Mouse (Mus musculus): ENCODE measurements around the gene Stard13. TPM values are rescaled to one million over a fixed set of nuclear protein-coding genes. Genes with fewer than 3 reads are reported as not detected.

Stard13 gene
- polyA plus RNA-seq, 1 experiment from 2014 or later, result 8.5 TPM

- H3K4me2 ChIP-seq, result no peak overlapping the region
- WGBS, result 77% methylated on average over 8 of the region's 8 CpGs
- ATAC-seq (ENCODE audit: low read depth), result no peak
Measured at GRCm38 (mm10) chr5:151085749-151086148, 147.9 kb downstream of the Stard13 start.

GRCm38 (mm10) chr5:151080276-151080675 lies 153.4 kb downstream of the Stard13 start:
- H3K9ac ChIP-seq, result no peak overlapping the region
- no peaks in the 10 kb centered on the region for H3K27me3 ChIP-seq
- WGBS, result 84% methylated on average over 4 of the region's 4 CpGs
- no peak for ATAC-seq (ENCODE audit: low read depth)
- no peaks in the 10 kb centered on the region for H3K9me3 ChIP-seq
- H3K4me1 ChIP-seq (replicated peaks), result no peaks in the 10 kb centered on the region
- no peak overlapping the region for H3K4me3 ChIP-seq
- H3K27ac ChIP-seq (replicated peaks), result no peak overlapping the region
- no peak overlapping the region for H3K4me2 ChIP-seq
- H3K36me3 ChIP-seq, result no peaks in the 10 kb centered on the region

More at GRCm38 (mm10) chr5:151085749-151086148, 147.9 kb downstream of the Stard13 start:
- H3K9ac ChIP-seq, result no peak overlapping the region
- H3K36me3 ChIP-seq, result no peaks in the 10 kb centered on the region
- H3K4me3 ChIP-seq, result no peak overlapping the region
- peaks cover 16% of the 10 kb centered on the region; the same call in 1 of the 2 replicates for H3K4me1 ChIP-seq (replicated peaks)
- H3K27me3 ChIP-seq, result no peaks in the 10 kb centered on the region
- H3K9me3 ChIP-seq, result no peaks in the 10 kb centered on the region
- no peak overlapping the region for H3K27ac ChIP-seq (replicated peaks)

GRCm38 (mm10) chr5:151077953-151078352 lies 155.7 kb downstream of the Stard13 start:
- ATAC-seq (ENCODE audit: low read depth), result no peak
- Histone ChIP-seq H3K4me1 (replicated peaks) (no peaks in the 10 kb centered on the region), H3K27me3 (no peaks in the 10 kb centered on the region), H3K4me3 (no peak overlapping the region), H3K36me3 (no peaks in the 10 kb centered on the region), H3K27ac (replicated peaks) (no peak overlapping the region), H3K9me3 (no peaks in the 10 kb centered on the region), H3K4me2 (no peak overlapping the region), H3K9ac (no peak overlapping the region)
- 99% methylated on average over 2 of the region's 2 CpGs for WGBS

- Histone ChIP-seq H3K9ac (no peak overlapping the region), H3K9me3 (no peaks in the 10 kb centered on the region), H3K36me3 (no peaks in the 10 kb centered on the region), H3K4me2 (no peak overlapping the region), H3K4me3 (no peak overlapping the region), H3K27me3 (no peaks in the 10 kb centered on the region), H3K4me1 (replicated peaks) (no peaks in the 10 kb centered on the region), H3K27ac (replicated peaks) (no peak overlapping the region)
- 76% methylated on average over 3 of the region's 3 CpGs for WGBS
- no peak for ATAC-seq (ENCODE audit: low read depth)
Measured at GRCm38 (mm10) chr5:151076917-151077316, 156.7 kb downstream of the Stard13 start.

- no peaks in the 10 kb centered on the region for H3K27me3 ChIP-seq
- H3K4me3 ChIP-seq, result no peak overlapping the region
- H3K4me2 ChIP-seq, result no peak overlapping the region
- no peak overlapping the region for H3K9ac ChIP-seq
- 87% methylated on average over 4 of the region's 4 CpGs for WGBS
- H3K36me3 ChIP-seq, result no peaks in the 10 kb centered on the region
- H3K27ac ChIP-seq (replicated peaks), result no peak overlapping the region
- H3K9me3 ChIP-seq, result no peaks in the 10 kb centered on the region
- H3K4me1 ChIP-seq (replicated peaks), result no peaks in the 10 kb centered on the region
- no peak for ATAC-seq (ENCODE audit: low read depth)
Measured at GRCm38 (mm10) chr5:151074282-151074681, 159.4 kb downstream of the Stard13 start.

GRCm38 (mm10) chr5:151071430-151071829 lies 162.2 kb downstream of the Stard13 start:
- no peaks in the 10 kb centered on the region for H3K27me3 ChIP-seq
- no peak overlapping the region for H3K27ac ChIP-seq (replicated peaks)
- H3K4me3 ChIP-seq, result no peak overlapping the region
- H3K4me1 ChIP-seq (replicated peaks), result no peaks in the 10 kb centered on the region
- H3K9me3 ChIP-seq, result no peaks in the 10 kb centered on the region
- no peak overlapping the region for H3K9ac ChIP-seq
- WGBS, result 76% methylated on average over 6 of the region's 6 CpGs
- H3K36me3 ChIP-seq, result no peaks in the 10 kb centered on the region
- H3K4me2 ChIP-seq, result no peak overlapping the region
- no peak for ATAC-seq (ENCODE audit: low read depth)

- WGBS, result 72% methylated on average over 6 of the region's 6 CpGs
- no peak overlapping the region for H3K27ac ChIP-seq (replicated peaks)
- ATAC-seq (ENCODE audit: low read depth), result no peak
- no peaks in the 10 kb centered on the region for H3K27me3 ChIP-seq
- no peaks in the 10 kb centered on the region for H3K9me3 ChIP-seq
- H3K4me2 ChIP-seq, result no peak overlapping the region
- no peaks in the 10 kb centered on the region for H3K36me3 ChIP-seq
- H3K4me1 ChIP-seq (replicated peaks), result no peaks in the 10 kb centered on the region
- no peak overlapping the region for H3K9ac ChIP-seq
- H3K4me3 ChIP-seq, result no peak overlapping the region
Measured at GRCm38 (mm10) chr5:151070896-151071295, 162.7 kb downstream of the Stard13 start.

- WGBS, result 86% methylated on average over 2 of the region's 2 CpGs
- ATAC-seq (ENCODE audit: low read depth), result no peak
- H3K9ac ChIP-seq, result no peak overlapping the region
- H3K27me3 ChIP-seq, result no peaks in the 10 kb centered on the region
- no peak overlapping the region for H3K4me3 ChIP-seq
- no peak overlapping the region for H3K4me2 ChIP-seq
- no peaks in the 10 kb centered on the region for H3K9me3 ChIP-seq
- H3K4me1 ChIP-seq (replicated peaks), result no peaks in the 10 kb centered on the region
- no peak overlapping the region for H3K27ac ChIP-seq (replicated peaks)
- H3K36me3 ChIP-seq, result no peaks in the 10 kb centered on the region
Measured at GRCm38 (mm10) chr5:151069569-151069968, 164.1 kb downstream of the Stard13 start.

GRCm38 (mm10) chr5:151066016-151066415 lies 167.6 kb downstream of the Stard13 start:
- Histone ChIP-seq H3K4me3 (no peak overlapping the region), H3K27me3 (no peaks in the 10 kb centered on the region), H3K4me2 (no peak overlapping the region), H3K36me3 (peaks cover 14% of the 10 kb centered on the region), H3K9ac (no peak overlapping the region), H3K4me1 (replicated peaks) (no peaks in the 10 kb centered on the region), H3K9me3 (no peaks in the 10 kb centered on the region), H3K27ac (replicated peaks) (no peak overlapping the region)
- ATAC-seq (ENCODE audit: low read depth), result no peak
- 84% methylated on average over 5 of the region's 5 CpGs for WGBS

GRCm38 (mm10) chr5:151065228-151065627 lies 168.4 kb downstream of the Stard13 start:
- Histone ChIP-seq H3K4me2 (no peak overlapping the region), H3K4me3 (no peak overlapping the region), H3K9me3 (no peaks in the 10 kb centered on the region), H3K4me1 (replicated peaks) (peaks cover 7% of the 10 kb centered on the region), H3K27me3 (no peaks in the 10 kb centered on the region), H3K27ac (replicated peaks) (no peak overlapping the region), H3K36me3 (peaks cover 14% of the 10 kb centered on the region), H3K9ac (no peak overlapping the region)
- WGBS, result 96% methylated on average over 1 of the region's 1 CpGs
- no peak for ATAC-seq (ENCODE audit: low read depth)

GRCm38 (mm10) chr5:151061942-151062341 lies 171.7 kb downstream of the Stard13 start:
- Histone ChIP-seq H3K27me3 (no peaks in the 10 kb centered on the region), H3K27ac (replicated peaks) (no peak overlapping the region), H3K4me2 (no peak overlapping the region), H3K36me3 (peaks cover 14% of the 10 kb centered on the region), H3K9me3 (no peaks in the 10 kb centered on the region), H3K4me1 (replicated peaks) (peaks cover 13% of the 10 kb centered on the region), H3K4me3 (no peak overlapping the region), H3K9ac (no peak overlapping the region)
- WGBS, result 97% methylated on average over 2 of the region's 2 CpGs
- ATAC-seq (ENCODE audit: low read depth), result no peak

GRCm38 (mm10) chr5:151060476-151060875 lies 173.2 kb downstream of the Stard13 start:
- H3K36me3 ChIP-seq, result peaks cover 14% of the 10 kb centered on the region
- peak overlapping the region; percentile 27 for H3K4me2 ChIP-seq
- H3K27me3 ChIP-seq, result no peaks in the 10 kb centered on the region
- 55% methylated on average over 12 of the region's 12 CpGs for WGBS
- ATAC-seq (ENCODE audit: low read depth), result peak; percentile 52; the same call in 1 of the 2 replicates
- peaks cover 27% of the 10 kb centered on the region for H3K4me1 ChIP-seq (replicated peaks)
- H3K4me3 ChIP-seq, result no peak overlapping the region
- H3K27ac ChIP-seq (replicated peaks), result peak overlapping the region; percentile 68
- peak overlapping the region; percentile 32; the same call in 1 of the 2 replicates for H3K9ac ChIP-seq
- H3K9me3 ChIP-seq, result no peaks in the 10 kb centered on the region

- H3K4me2 ChIP-seq, result no peak overlapping the region
- H3K4me1 ChIP-seq (replicated peaks), result peaks cover 34% of the 10 kb centered on the region
- H3K9me3 ChIP-seq, result no peaks in the 10 kb centered on the region
- peaks cover 14% of the 10 kb centered on the region for H3K36me3 ChIP-seq
- no peak overlapping the region for H3K27ac ChIP-seq (replicated peaks)
- no peak overlapping the region for H3K9ac ChIP-seq
- H3K4me3 ChIP-seq, result no peak overlapping the region
- ATAC-seq (ENCODE audit: low read depth), result no peak
- H3K27me3 ChIP-seq, result no peaks in the 10 kb centered on the region
- 87% methylated on average over 5 of the region's 5 CpGs for WGBS
Measured at GRCm38 (mm10) chr5:151059772-151060171, 173.9 kb downstream of the Stard13 start.

All from neural tube, embryonic 13.5 days (tissue).